Mouse (Mus musculus): ENCODE measurements around the gene Ppid. TPM values are rescaled to one million over a fixed set of nuclear protein-coding genes. Genes with fewer than 3 reads are reported as not detected.
A peak's percentile ranks its signal among the peaks of the same experiment; 100 is the strongest.

The Ppid gene
- polyA plus RNA-seq (2012; rRNA removed): 4.7 and 5.0 TPM in 2 replicates

DNA sequence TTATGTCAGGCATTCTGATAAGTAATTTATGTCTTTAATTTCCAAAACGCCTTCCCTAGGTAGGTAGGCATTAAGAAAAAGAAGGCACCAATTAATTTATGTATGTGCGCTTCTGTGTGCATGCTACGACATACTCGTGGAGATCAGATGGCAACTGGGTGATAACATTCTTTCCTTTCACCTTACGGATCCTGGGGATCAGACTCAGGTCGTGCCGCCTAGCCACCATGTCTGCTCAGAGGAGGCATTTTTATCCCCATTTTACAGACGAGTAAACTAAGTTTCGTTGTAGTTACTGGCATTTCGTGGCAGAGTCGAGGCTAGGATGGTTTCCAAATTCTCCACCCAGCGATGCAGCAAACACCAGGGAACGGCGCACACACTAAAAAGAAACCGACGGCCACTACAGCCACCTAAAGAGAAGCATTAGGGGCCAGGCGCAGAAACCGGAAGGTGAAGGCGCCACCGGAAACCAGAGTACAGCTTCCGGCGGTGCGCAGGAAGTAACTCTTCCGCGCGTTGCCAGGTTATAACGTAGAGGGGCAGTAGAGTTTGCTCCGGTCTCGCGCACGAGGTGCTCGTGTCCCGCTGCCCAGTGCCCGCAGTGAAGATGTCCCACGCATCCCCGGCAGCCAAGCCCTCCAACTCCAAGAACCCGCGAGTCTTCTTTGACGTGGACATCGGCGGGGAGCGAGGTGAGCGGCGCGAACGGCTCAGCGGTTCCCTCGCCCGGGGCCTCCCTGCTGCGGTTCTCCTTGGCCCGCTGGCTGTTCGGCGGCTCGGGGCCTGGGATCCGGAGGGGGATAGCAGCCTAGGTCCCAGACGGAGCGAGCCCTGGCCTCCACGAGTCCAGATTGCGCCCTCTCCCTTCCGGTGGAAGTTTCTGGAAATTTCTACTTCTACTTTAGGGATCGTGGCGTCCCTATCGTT is at the start of gene Ppid:
Gene Ppid, plus strand, starts transcription at position 480 of the 930 bp plus-strand sequence.
- Histone ChIP-seq H3K27ac (ENCODE audit: insufficient read depth, low read length) (peak within 1 kb of the TSS; percentile 67), H3K4me3 (ENCODE audit: extremely low read depth, insufficient read depth, insufficient read length) (peak within 1 kb of the TSS; percentile 85), H3K4me1 (ENCODE audit: control insufficient read depth, insufficient read depth, insufficient read length) (no peaks in the 10 kb centered on the region), H3K27me3 (ENCODE audit: control insufficient read depth, insufficient read depth, low read length) (no peaks in the 10 kb centered on the region), H3K36me3 (ENCODE audit: control insufficient read depth, insufficient read depth, low read length) (peaks cover 11% of the 10 kb centered on the region)
- TF ChIP-seq CTCF (IDR thresholded peaks at IDR 0.05; ENCODE audit: extremely low read depth, insufficient read depth, insufficient read length, insufficient replicate concordance): no peak
- peak; percentile 13; the same call in 1 of the 2 replicates for TF ChIP-seq POLR2A (IDR thresholded peaks at IDR 0.05; ENCODE audit: low read depth, low read length)
- peak; percentile 71 to 74 for DNase-seq (ENCODE audit: low read depth in 1 of 2, low spot score in 2 of 2)
- 4% methylated on average over 63 of the region's 63 CpGs for WGBS

GRCm38 (mm10) chr3:79542585-79542984 is 48.6 kb upstream of the Ppid start:
- Histone ChIP-seq H3K4me3 (ENCODE audit: extremely low read depth, insufficient read depth, insufficient read length) (no peak overlapping the region), H3K4me1 (ENCODE audit: control insufficient read depth, insufficient read depth, insufficient read length) (no peaks in the 10 kb centered on the region), H3K27ac (ENCODE audit: insufficient read depth, low read length) (no peak overlapping the region), H3K27me3 (ENCODE audit: control insufficient read depth, insufficient read depth, low read length) (no peaks in the 10 kb centered on the region; the same call in 1 of the 2 replicates), H3K36me3 (ENCODE audit: control insufficient read depth, insufficient read depth, low read length) (no peaks in the 10 kb centered on the region)
- 24% methylated on average over 6 of the region's 6 CpGs for WGBS
- no peak for DNase-seq (ENCODE audit: low read depth in 1 of 2, low spot score in 2 of 2)
- TF ChIP-seq CTCF (IDR thresholded peaks at IDR 0.05; ENCODE audit: extremely low read depth, insufficient read depth, insufficient read length, insufficient replicate concordance) (no peak), POLR2A (IDR thresholded peaks at IDR 0.05; ENCODE audit: low read depth, low read length) (no peak)

- Histone ChIP-seq H3K27ac (ENCODE audit: insufficient read depth, low read length) (no peak overlapping the region), H3K36me3 (ENCODE audit: control insufficient read depth, insufficient read depth, low read length) (no peaks in the 10 kb centered on the region), H3K27me3 (ENCODE audit: control insufficient read depth, insufficient read depth, low read length) (0 out of 2 replicates have a peak, but pooled peaks cover 2% of the 10 kb centered on the region), H3K4me3 (ENCODE audit: extremely low read depth, insufficient read depth, insufficient read length) (no peak overlapping the region), H3K4me1 (ENCODE audit: control insufficient read depth, insufficient read depth, insufficient read length) (no peaks in the 10 kb centered on the region)
- WGBS: 74% methylated on average over 17 of the region's 17 CpGs
- TF ChIP-seq POLR2A (IDR thresholded peaks at IDR 0.05; ENCODE audit: low read depth, low read length): no peak
- TF ChIP-seq CTCF (IDR thresholded peaks at IDR 0.05; ENCODE audit: extremely low read depth, insufficient read depth, insufficient read length, insufficient replicate concordance): no peak
- no peak for DNase-seq (ENCODE audit: low read depth in 1 of 2, low spot score in 2 of 2)
These were observed 42.3 kb upstream of the Ppid start for GRCm38 (mm10) chr3:79548681-79549437.

DNA sequence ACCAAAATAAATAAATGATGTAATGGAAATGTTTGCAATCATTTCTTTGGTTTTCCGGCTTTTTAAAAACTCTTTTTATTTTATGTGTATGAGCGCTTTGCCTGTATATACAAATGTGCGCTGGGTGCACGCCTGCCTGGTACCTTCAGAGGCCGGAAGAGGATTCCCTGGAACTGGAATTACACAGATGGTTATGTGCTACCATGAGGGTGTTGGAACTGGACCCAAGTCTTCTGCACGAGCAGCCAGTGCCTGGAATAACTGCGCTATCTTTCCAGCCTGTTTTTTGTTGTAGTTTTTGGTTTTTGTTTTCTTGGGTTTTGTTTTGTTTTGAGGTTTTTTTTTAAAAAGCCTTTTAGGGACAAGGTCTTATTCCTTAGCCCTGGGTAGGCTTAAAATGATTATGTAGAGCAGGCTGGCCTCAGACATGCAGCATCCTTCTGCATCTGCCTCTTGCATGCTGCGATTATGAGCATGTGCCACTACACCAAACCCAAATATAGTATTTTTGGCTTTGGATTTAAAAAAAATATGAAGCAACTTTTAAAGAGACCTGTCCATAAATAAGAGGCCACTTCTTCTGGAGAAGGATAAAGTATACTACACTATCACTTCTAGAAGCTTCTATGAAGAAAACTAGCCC is 41.3 kb upstream of the Ppid start:
- 95% methylated on average over 8 of the region's 8 CpGs for WGBS
- TF ChIP-seq POLR2A (IDR thresholded peaks at IDR 0.05; ENCODE audit: low read depth, low read length) (no peak), CTCF (IDR thresholded peaks at IDR 0.05; ENCODE audit: extremely low read depth, insufficient read depth, insufficient read length, insufficient replicate concordance) (no peak)
- DNase-seq (ENCODE audit: low read depth in 1 of 2, low spot score in 2 of 2): no peak

DNA sequence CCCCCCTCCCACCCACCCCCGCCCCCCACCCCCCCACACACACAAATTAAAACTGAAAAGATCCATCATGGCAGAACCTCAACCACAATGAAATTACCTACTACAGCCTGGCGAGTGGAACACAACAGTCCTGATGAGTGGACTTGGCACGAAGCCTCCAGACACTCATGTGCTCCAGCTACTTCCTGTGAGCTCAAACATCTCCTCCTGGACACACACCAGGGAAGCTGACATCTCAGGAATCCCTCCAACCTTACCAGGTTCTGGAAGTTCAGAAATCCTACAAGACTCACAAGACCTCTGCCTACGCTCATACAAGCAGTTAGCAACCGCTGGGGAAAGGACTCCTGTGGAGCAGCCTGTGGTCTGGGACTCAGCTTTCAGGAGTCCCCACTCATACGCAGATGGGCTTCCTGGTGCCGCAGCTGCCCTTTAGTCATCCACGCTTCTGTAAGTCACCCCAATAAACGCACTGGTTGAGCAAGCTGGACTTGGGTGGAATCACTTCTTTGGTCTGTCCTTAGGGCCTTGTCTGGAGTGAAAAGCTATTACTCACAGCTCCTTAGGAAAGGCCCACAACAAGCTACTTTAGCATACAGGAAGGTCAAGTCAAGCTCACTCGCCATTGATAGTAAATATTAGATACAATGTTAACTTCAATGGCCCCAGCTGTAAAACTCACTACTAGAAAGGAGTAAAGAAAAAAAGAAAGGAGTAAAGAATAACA is 39.2 kb upstream of the Ppid start:
- no peak overlapping the region for H3K27ac ChIP-seq (ENCODE audit: insufficient read depth, low read length)
- no peak overlapping the region for H3K4me3 ChIP-seq (ENCODE audit: extremely low read depth, insufficient read depth, insufficient read length)
- WGBS: 90% methylated on average over 10 of the region's 10 CpGs
- TF ChIP-seq POLR2A (IDR thresholded peaks at IDR 0.05; ENCODE audit: low read depth, low read length) (no peak), CTCF (IDR thresholded peaks at IDR 0.05; ENCODE audit: extremely low read depth, insufficient read depth, insufficient read length, insufficient replicate concordance) (no peak)
- no peak for DNase-seq (ENCODE audit: low read depth in 1 of 2, low spot score in 2 of 2)
- no peaks in the 10 kb centered on the region for H3K36me3 ChIP-seq (ENCODE audit: control insufficient read depth, insufficient read depth, low read length)
- no peaks in the 10 kb centered on the region for H3K4me1 ChIP-seq (ENCODE audit: control insufficient read depth, insufficient read depth, insufficient read length)
- 0 out of 2 replicates have a peak, but pooled peaks cover 2% of the 10 kb centered on the region for H3K27me3 ChIP-seq (ENCODE audit: control insufficient read depth, insufficient read depth, low read length)

More for the DNA sequence above, 41.3 kb upstream of the Ppid start:
- Histone ChIP-seq H3K27me3 (ENCODE audit: control insufficient read depth, insufficient read depth, low read length) (0 out of 2 replicates have a peak, but pooled peaks cover 2% of the 10 kb centered on the region), H3K36me3 (ENCODE audit: control insufficient read depth, insufficient read depth, low read length) (no peaks in the 10 kb centered on the region), H3K4me1 (ENCODE audit: control insufficient read depth, insufficient read depth, insufficient read length) (no peaks in the 10 kb centered on the region), H3K4me3 (ENCODE audit: extremely low read depth, insufficient read depth, insufficient read length) (no peak overlapping the region), H3K27ac (ENCODE audit: insufficient read depth, low read length) (no peak overlapping the region)

GRCm38 (mm10) chr3:79553779-79554178 is 37.4 kb upstream of the Ppid start:
- no peak overlapping the region for H3K4me3 ChIP-seq (ENCODE audit: extremely low read depth, insufficient read depth, insufficient read length)
- H3K4me1 ChIP-seq (ENCODE audit: control insufficient read depth, insufficient read depth, insufficient read length): no peaks in the 10 kb centered on the region
- TF ChIP-seq POLR2A (IDR thresholded peaks at IDR 0.05; ENCODE audit: low read depth, low read length) (no peak), CTCF (IDR thresholded peaks at IDR 0.05; ENCODE audit: extremely low read depth, insufficient read depth, insufficient read length, insufficient replicate concordance) (no peak)
- 94% methylated on average over 3 of the region's 3 CpGs for WGBS
- H3K36me3 ChIP-seq (ENCODE audit: control insufficient read depth, insufficient read depth, low read length): no peaks in the 10 kb centered on the region
- DNase-seq (ENCODE audit: low read depth in 1 of 2, low spot score in 2 of 2): no peak
- 0 out of 2 replicates have a peak, but pooled peaks cover 2% of the 10 kb centered on the region for H3K27me3 ChIP-seq (ENCODE audit: control insufficient read depth, insufficient read depth, low read length)
- no peak overlapping the region for H3K27ac ChIP-seq (ENCODE audit: insufficient read depth, low read length)
